Mouse (Mus musculus): Measurements from ENCODE around the gene Wnt5b. TPM values are rescaled to one million over a fixed set of nuclear protein-coding genes. Genes with fewer than 3 reads are reported as not detected.

Gene Wnt5b
- total RNA-seq (2021), result 1 to 10 TPM; 6.3 to 6.8 TPM

- DNase-seq, result peak; percentile 41
Measured at GRCm38 (mm10) chr6:119543803-119544517, at the start of gene Wnt5b. TSS of gene Wnt5b (minus strand) at chr6:119544347.

DNA sequence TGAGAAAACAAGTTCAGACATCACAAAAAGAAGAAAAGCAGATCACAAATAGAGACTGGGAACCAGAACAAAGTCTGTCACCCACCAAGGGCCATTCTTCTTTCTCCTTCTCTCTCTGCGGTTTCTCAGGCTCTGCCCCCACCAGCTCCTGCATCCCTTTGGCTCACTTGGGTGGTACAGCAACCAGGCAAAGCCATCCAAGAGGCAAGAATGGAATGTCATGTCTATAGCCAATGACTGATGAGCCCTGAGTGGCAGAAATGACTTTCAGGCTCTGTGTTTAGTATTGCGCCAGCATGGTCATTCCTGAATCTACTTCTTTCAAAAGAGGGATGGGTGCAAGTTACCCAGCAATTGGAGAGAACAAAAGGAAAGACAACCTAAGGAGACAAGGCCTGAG lies 46.7 kb upstream of the Wnt5b start:
- no peak for DNase-seq

- no peak for DNase-seq
Measured at GRCm38 (mm10) chr6:119587897-119588296, 43.8 kb upstream of the Wnt5b start.

- DNase-seq, result no peak
Measured at GRCm38 (mm10) chr6:119587454-119587853, 43.3 kb upstream of the Wnt5b start.

- DNase-seq, result peak; percentile 53
Measured at GRCm38 (mm10) chr6:119585652-119586375, 41.7 kb upstream of the Wnt5b start.

DNA sequence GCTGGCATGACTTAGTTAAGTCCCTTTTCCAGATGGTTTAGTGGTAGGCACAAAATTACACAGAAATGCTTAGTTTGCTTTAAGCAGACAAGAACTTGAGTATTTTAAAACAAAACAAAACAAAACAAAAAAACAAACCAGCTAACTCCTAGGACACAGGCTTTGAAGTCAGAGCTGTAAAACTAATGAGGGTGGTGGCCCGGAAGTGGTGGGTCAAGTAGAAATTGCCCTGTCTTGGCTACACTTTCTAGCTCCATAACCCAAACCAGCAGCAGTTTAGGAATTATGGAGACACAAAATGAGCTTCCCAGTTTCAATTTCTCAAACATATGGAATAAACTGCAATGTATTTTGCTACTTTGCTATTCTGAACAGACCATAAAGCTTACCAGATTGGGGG lies 39.9 kb upstream of the Wnt5b start:
- no peak for DNase-seq

DNA sequence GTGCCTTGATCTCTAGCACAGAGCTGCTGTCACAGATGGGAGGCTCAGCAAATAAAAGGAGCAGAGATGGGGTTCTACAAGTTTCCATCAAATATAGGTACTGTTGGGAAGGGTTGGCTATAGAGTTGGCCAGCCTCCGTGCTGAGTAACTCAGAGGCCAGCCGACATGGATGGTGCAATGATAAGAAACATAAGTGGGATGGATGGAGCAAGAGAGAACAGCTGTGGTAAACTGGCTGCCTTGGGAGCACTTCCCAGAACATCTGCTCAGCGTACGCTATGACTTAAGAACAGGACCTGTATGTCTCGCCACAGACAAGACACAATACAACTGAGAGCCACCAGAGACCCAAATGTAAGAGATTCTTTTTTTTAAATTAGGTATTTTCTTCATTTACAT lies 39.0 kb upstream of the Wnt5b start:
- no peak for DNase-seq

DNA sequence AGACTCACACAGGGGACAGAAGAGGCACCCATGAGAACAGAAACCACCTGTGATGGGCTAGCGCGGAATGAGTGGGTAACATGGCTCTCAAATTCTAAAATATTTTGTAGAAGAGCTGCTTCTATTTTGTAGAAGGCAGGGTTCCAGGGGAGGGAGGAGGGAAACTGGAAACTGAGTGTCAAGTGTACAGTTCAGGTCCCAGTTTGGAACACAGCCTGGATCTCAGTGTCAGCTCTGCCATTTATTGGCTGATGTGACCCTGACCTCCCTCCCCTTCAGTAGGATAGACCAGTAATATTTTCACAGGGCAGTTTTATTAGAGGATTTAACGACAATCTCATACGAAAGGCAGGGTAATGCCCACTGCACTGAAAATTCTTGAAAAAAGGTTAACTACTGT lies 32.6 kb upstream of the Wnt5b start:
- DNase-seq, result no peak

DNA sequence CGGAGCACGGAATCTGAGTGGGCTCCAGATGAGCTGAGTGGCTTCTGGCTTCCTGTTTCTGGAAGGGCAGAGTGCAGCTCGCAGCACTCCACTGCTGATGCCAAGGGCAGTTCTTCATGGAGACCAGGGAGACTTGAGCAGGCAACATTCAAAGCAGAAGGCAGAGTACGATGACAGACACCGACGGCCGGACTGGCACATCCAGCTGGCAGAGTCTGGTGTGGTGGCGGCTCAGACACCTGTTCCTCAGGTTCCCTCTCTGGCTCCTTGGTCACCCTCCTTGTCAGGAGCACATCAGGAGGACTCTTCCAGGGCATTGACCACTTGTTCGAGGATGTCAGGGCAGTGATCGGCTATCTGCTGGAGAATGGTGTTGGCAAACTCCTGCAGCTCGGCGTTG lies 31.2 kb upstream of the Wnt5b start:
- DNase-seq, result no peak

GRCm38 (mm10) chr6:119572296-119572695 lies 28.1 kb upstream of the Wnt5b start:
- DNase-seq, result peak; percentile 69

DNA sequence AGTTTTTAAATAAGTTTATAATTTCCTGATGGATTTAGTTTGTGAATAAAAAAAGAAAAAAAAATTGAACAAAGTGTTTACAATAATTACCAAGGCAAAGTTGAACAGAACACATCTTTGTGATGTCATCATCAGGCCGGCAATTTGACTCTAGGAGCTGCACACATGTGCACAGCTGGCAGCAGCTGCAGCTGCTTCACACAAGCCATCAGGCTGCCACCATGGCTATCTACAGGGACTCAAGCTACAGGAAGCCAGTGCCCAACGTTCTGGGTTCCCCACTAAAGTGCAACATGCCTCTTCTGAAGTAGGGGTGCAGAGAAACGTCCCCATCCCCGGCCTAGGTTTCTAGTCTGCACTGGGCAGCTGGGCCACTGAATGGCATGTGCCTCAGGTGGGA lies 26.6 kb upstream of the Wnt5b start:
- no peak for DNase-seq

DNA sequence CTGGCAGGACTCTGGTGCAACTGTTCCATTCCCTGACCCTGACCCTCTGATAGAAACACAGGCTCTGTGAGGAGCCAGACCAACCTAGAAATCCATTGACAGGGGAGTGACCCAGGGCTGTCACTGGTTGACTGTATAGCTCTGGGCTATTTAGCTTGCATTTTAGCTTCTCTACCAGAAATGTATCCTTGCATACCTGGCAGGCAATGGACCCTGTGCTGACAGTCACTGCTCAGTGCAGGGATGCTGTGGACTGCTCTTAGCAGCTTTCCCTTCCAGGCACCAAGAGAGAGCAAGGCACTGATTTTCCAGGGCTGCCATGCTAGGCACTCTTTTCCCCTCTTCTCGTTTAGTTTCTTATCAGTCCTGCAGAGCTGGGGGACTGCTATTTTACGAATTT lies 24.2 kb upstream of the Wnt5b start:
- no peak for DNase-seq

GRCm38 (mm10) chr6:119565451-119566379 lies 21.6 kb upstream of the Wnt5b start:
- DNase-seq, result peak; percentile 57

GRCm38 (mm10) chr6:119562558-119562957 lies 18.4 kb upstream of the Wnt5b start:
- DNase-seq, result peak; percentile 28

GRCm38 (mm10) chr6:119558855-119559254 lies 14.7 kb upstream of the Wnt5b start:
- no peak for DNase-seq

GRCm38 (mm10) chr6:119554439-119554838 lies 10.3 kb upstream of the Wnt5b start:
- DNase-seq, result no peak

GRCm38 (mm10) chr6:119544518-119544864 lies 344 bp upstream of the Wnt5b start:
- DNase-seq, result no peak

DNA sequence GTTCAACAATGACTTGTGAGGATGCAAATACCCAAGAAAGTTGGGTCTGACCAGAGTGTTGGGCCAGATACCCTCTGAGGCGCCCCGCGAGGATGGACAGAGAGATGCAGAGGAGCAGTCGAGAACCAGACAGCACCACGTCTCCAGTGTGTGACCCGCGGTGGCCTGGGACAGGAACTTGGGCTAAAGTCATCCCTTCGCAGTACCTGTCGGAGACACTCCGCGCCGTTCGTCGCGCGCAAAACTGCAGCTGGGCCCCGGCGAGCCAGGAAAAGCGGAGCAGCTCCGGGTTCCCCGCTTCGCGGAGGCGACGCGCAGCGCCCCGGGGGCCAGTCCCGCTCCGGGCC lies 718 bp downstream of the Wnt5b start:
- DNase-seq, result peak; percentile 35

DNA sequence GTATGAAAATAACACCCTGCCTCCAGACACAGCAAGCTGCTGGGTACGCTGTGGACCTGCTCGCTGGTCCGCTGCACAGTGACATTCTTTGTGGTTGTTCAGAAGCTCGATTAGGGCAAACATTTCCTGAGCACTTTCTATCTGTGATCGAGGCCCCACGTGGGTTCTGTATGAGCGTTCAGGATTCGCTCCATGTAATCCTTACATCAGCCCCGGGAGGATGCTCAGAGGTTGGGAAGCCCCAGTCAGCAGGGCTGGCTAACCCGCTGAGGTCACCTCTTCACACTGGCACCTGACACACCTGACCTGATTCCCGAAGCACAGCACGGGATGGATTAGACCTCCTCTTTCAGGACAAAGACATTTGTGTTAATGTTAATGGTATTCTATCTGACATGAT lies 8.3 kb downstream of the Wnt5b start:
- DNase-seq, result no peak

GRCm38 (mm10) chr6:119533170-119533709 lies 10.9 kb downstream of the Wnt5b start:
- DNase-seq, result no peak

DNA sequence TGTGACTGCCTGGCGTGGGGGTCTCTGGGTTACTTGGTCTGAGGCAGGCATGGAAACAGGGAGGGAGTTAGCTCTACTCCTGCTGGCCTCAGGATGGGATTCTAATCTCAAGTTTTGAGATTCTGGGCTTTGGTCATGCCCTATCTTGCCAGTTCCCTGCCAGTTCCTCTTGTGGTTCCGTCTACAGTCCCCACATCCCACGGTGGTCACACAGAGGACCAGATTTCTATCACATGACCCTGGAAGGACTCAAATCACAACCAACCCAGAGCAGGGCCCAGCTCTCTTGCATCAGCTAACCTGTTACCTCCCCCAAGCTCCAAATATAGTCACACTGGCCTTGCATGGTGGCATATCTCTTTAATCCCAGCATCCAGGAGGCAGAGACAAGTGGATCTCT lies 14.5 kb downstream of the Wnt5b start:
- no peak for DNase-seq

DNA sequence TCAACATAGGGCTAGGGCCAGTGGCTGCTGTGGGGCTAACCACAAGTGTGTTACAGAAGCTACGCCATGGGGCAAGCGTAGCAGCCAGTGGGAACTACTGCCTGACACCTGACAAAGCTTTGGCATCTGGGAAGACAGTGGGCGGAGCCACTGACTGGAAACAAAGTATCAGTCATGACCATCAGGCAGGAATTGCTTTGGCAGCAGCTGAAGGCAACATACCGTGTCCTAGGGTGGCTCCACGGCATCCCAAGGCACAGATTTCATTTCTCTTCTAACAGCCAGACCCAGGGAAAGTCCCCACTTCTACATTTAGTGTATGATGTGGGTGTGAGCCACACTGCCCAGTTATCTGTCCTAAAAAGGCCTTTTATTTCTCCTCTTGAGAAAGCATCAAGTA lies 17.6 kb downstream of the Wnt5b start:
- peak; percentile 33 for DNase-seq

DNA sequence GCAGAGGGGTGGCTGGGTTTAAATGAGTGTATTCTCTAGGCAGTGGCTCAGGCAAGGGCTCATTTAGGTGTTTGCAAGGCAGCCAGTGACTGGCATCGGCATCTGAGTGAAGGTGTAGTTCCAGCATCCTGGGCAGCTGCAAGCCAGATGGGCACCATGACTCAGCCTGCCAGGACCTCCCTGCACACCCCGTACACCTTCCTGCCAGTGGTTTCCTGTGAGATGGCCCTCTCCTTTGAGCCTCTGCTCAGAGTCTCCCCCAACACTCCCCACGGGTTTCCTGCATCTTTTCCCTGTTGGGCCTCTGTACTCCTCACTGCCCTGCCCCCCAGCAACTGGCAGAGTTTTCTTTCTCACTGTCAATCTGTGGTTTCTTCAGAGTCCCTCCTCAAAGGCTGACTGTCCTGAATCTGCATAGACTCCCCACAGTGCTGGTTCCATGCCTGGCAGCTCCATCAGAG lies 22.2 kb downstream of the Wnt5b start:
- DNase-seq, result no peak
